Mouse (Mus musculus) liver, embryonic 14.5 days (tissue): ENCODE results near the gene Wasf2.

ENCODE experiments used
- CTCF ChIP-seq: IDR thresholded peaks from 2 replicates; pipeline ENCODE4 v1.5.1; 2016; ENCODE audit warnings: antibody characterized with exemption, low read depth, control low read depth
- EP300 ChIP-seq: IDR thresholded peaks from 2 replicates; pipeline ENCODE4 v1.6.1; 2016; ENCODE audit warnings: antibody characterized with exemption, low read depth

- TF ChIP-seq CTCF (peak; percentile 81), EP300 (no peak)
Observed at GRCm38 (mm10) chr4:133201006-133201771, 70.9 kb downstream of the Wasf2 start.
